Mouse (Mus musculus) left cerebral cortex, adult 2 months (tissue): ENCODE measurements around the gene Nme6. TPM values are rescaled to one million over a fixed set of nuclear protein-coding genes. Genes with fewer than 3 reads are reported as not detected.
"Not testable (repeated sequence)": the region's sequence is repeated elsewhere in the genome, so short reads cannot be mapped to it uniquely, and the experiment has no call there.

Source experiments
- DNase-seq, 2 experiments: peaks; one replicate each; pipeline ENCODE4 v3.0.0; 2021 to 2022; ENCODE audit warnings: low spot score in 2 of 2, mixed read lengths in 1 of 2; ENCODE audit errors: extremely low spot score in 1 of 2
- H3K27ac ChIP-seq: fragments of 200-600 bp; 2 replicates; pipeline ENCODE4 v1.8.1; 2022
- H3K4me3 ChIP-seq: fragments of 200-600 bp; 2 replicates; pipeline ENCODE4 v1.8.1; 2022
- CTCF ChIP-seq: fragments of 200-600 bp; IDR thresholded peaks from 2 replicates; pipeline ENCODE4 v1.8.1; 2022; ENCODE audit warnings: antibody characterized with exemption, mild to moderate bottlenecking, moderate library complexity
- intact Hi-C: fragments of 180-260 bp; cut with DNase I; formaldehyde crosslinking; loops from one replicate; pipeline ENCODE4 v1.15.1; 2025
- long read RNA-seq, 2 experiments: library from polyadenylated mRNA; stranded (forward); transcript quantifications; one replicate each; pipeline ENCODE4 v2.0.0; 2021; ENCODE audit warnings: borderline mapping rate in 2 of 2
- total RNA-seq, 2 experiments: library from RNA; stranded (reverse); gene quantifications; 2 replicates each; pipeline ENCODE4 v1.2.3; 2021

Nme6 gene
- total RNA-seq = 10 to 100 TPM; 10.6 to 11.2 TPM
- long read RNA-seq, experiment 1, partial matches to known transcripts = 1 of 4 reads
- long read RNA-seq, experiment 1, other reads (novel, unspliced or antisense) = 0 of 4 reads
- long read RNA-seq, experiment 2, partial matches to known transcripts = 2 of 6 reads
- long read RNA-seq, experiment 2, other reads (novel, unspliced or antisense) = 2 of 6 reads

DNA sequence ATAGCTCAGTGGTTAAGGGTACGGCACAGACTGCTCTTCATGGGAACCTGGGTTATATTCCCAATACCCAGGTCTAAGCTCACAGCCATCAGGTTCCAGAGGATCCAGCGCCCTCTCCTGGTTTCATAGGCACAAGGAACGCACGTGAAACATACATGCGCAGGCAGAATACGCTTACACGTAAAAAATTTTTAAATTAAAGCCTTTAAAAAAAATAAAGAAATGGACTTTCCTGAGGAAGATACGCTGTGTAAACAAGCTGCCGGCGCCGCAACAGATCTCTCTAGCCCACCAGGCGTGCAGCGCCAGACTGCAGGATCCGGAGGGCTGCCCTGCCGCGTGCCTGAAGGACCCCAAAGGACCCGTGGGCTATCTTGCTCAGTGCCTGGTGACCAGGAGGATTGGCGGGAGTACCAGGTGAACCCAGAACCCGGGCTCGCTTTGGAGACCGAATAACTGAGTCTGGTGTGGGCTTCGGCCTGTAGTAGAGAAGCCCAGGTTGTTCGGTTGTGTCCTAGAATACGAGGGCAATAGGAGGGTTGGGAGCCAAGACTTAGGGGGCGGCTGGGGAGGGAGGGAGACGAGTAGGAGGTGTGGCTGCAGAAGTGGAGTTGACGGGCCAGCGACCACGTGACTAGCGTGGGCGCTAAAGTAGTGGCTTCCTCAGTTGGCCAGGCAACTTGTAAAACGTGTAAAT, at the start of gene Nme6:
Gene Nme6, plus strand, starts transcription at position 359 of the 697 bp plus-strand sequence.
- intact Hi-C loops = loop anchor here (5.0 to 10.0 kb wide), 3 partner anchors 708 to 830 kb away; no protein-coding TSS in a partner anchor
- Histone ChIP-seq H3K27ac (peak within 1 kb of the TSS; percentile 93), H3K4me3 (peak within 1 kb of the TSS; percentile 64)
- TF ChIP-seq CTCF = peak; percentile 81
- peak; percentile 81 to 84 for DNase-seq

DNA sequence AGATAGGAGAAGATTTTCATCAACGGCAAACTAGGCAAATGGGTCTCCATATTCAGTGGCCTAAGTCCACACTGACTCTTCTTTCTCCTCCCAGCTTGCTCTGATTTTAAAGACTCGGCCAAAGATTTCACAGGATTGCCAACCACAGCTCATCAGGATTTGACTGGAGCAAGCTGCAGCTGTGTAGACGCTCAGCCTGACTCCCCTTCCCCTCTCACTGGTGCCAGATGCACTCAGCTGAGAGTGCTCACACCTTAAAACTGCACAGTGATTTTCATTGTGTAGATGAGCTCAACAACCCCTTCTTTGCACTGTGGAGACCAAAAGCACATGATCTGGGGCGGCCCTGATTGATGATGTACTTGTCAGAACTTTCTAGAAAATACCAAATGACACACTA, 42.0 kb upstream of the Nme6 start, which contains the start of gene Fbxw27:
Gene Fbxw27, minus strand, starts transcription at position 101 of the 400 bp plus-strand sequence.
- intact Hi-C loops, DNase-seq, H3K27ac ChIP-seq, H3K4me3 ChIP-seq: not testable (repeated sequence)

DNA sequence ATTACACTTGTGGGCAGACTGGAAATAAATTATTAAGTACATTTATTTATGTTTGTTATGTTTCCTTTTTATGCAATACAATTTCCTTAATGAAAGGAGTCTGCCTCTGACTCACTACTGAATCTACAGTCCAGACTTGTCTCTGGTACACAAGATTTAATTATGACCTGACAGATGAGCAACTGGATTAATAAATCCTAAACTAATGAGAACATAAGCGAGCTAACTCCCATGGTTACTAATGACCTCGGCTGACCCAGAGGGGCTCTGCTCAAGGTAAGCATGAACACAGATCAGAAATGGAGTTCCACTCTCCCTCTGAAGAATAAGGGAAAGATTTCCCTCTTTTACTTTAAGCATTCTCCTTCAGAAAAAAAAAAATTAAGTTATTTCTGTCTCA, 37.3 kb upstream of the Nme6 start:
- intact Hi-C loops = no loop called here

DNA sequence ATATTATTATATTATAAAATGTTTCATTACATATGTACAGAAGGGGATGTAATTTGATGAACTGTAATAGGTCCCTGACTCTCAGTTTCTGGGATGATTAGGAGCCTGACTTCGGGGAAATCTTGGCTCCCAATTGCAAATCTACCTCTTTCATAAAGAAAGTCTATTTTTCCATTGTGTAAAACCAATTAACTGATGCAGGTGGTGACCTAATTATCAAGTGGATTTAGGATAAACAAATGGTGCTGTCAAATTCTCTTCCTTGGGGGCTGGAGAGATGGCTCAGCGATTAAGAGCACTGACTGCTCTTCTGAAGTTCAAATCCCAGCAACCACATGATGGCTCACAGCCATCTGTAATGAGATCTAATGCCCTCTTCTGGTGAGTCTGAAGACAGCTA, 36.7 kb upstream of the Nme6 start:
- Histone ChIP-seq H3K4me3 (no peak overlapping the region), H3K27ac (no peak overlapping the region)
- intact Hi-C loops = no loop called here
- no peak for TF ChIP-seq CTCF
- DNase-seq = no peak

More for the DNA sequence above, 37.3 kb upstream of the Nme6 start:
- no peak for TF ChIP-seq CTCF
- no peak for DNase-seq
- no peak overlapping the region for H3K27ac ChIP-seq
- H3K4me3 ChIP-seq = no peak overlapping the region

DNA sequence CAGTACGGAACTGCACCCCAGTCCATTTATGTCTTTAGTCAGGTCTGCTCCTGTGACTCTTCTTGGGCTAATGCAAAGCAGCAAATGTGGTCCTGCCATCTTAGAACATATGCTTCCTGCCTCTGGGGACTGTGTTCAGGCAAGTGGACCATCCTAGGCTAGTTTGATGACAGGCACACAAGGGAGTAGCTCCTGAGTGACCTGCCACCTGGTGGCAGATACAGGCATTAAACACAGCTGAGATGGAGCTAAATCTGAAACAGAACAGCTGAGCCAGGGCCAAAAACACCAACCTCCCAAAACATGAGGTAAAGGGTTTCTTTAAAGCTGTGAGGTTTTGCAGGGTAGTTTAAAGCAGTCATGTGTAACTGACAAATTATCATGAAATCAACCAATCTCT, 34.5 kb upstream of the Nme6 start:
- no peak overlapping the region for H3K27ac ChIP-seq
- H3K4me3 ChIP-seq = no peak overlapping the region
- intact Hi-C loops = no loop called here
- peak; percentile 56 for TF ChIP-seq CTCF
- no peak for DNase-seq

DNA sequence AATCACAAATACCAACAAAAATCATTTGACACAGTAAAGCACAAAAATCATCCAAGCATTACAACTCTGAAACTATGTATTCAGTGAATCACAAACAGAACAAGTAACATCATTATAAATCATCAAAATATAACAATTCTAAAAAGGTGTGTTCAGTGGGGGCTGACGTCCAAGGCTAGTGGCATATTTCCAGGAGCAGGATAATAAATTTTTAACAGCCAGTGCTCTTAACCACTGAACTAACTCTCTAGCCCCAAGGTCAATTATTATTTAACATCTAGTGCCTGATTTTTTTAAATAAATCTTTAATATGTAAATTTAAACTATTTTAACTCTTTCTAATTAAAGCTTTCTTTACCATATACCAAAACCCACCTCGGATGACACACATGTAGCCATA, 27.0 kb upstream of the Nme6 start:
- intact Hi-C loops, H3K27ac ChIP-seq: not testable (repeated sequence)

DNA sequence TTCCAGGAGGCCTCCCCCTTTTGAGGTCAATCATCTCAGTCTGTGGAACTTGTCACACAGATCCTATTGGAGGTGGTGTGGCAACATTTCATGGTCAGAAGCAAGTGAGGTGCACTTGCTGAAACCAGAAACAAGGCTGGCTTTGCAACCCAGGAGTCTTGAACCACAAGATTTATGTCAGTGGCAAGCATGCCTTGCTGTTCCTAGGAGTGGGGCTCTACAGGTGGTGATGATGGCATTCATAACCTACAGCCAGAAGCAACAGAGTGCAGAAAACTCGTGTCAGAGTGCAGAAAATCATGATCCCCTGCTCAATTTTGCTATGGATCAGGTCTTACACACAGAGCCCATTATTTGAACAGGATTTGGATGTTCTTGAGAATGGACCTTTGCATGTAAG, 26.3 kb upstream of the Nme6 start:
- no peak overlapping the region for H3K27ac ChIP-seq
- H3K4me3 ChIP-seq = no peak overlapping the region
- no peak for TF ChIP-seq CTCF
- DNase-seq = no peak
- intact Hi-C loops = no loop called here

More for the DNA sequence above, 27.0 kb upstream of the Nme6 start:
- not testable (repeated sequence) for H3K4me3 ChIP-seq, DNase-seq

DNA sequence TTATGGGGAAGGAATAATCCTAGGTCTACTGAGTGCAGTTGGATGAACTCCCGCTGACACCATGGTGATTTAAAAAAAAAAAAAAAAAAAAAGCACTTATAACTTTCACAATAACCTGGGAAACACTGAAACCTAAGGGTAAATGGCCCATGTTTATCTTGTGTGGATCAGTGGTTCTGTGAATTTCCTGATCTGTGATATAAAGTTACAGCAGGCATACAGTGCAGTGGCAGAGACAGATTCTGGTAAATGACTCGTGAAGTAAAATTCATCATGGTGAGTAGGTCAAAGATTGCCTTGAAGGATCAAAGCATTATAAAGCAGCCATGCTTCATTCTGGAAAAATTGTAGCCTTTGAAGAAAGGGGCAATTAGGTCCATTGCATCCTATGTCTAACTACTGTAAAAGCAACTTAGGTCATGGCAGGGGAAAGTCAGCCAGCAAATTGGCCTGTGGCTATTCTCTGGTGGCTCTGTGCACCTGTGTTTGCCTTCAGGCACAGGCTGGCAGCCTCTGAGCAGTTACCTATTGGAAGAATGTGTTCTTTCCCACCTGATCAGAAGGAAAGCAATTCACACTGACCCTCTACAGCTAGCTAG, 25.8 kb upstream of the Nme6 start:
- no peak for TF ChIP-seq CTCF
- Histone ChIP-seq H3K4me3 (no peak overlapping the region), H3K27ac (no peak overlapping the region)
- DNase-seq = no peak
- intact Hi-C loops = no loop called here

DNA sequence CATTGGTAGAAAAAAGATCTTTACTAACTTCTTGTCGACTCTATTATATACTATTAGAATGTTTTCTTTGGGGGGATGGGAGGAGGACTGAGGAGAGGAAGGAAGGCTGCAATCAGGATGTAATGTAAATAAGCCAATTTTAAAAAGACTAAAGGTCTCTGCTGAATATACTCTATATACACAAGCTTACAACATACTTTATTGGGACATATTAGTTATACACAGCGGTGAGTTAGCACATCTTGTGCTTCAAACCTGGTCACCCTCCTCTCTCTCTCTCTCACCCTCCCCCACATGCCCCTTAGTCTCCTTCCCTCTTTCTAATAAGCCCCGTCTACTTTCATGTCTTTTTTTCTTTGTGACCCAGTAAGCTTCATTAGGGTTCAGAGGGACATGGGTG, 24.7 kb upstream of the Nme6 start:
- intact Hi-C loops = no loop called here
- H3K4me3 ChIP-seq = no peak overlapping the region
- DNase-seq = no peak
- TF ChIP-seq CTCF = no peak
- H3K27ac ChIP-seq = no peak overlapping the region

DNA sequence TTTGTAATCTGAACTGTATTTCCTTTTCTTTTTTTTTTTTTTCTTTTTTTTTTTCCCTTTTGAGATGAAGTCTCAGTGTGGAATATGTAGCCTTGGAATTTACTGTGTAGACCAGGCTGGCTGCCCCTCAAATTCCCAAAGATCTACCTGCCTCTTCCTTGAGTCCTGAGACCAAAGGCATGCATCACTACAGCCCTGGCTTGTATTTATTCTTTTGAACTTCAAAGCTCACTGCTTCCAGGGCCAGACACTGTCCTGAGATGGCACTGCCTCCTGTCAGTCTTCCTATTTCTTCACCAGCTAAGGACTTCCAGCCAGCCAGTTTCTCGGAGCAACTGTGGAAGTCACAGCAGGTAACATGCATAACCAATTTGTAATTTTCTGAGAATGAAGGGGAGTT, 20.6 kb upstream of the Nme6 start, which contains the start of gene Spink8:
Gene Spink8, plus strand, starts transcription at position 301 of the 400 bp plus-strand sequence.
- Histone ChIP-seq H3K27ac (no peak within 1 kb of the TSS), H3K4me3 (no peak within 1 kb of the TSS)
- DNase-seq = no peak
- intact Hi-C loops = no loop called here
- TF ChIP-seq CTCF = no peak

DNA sequence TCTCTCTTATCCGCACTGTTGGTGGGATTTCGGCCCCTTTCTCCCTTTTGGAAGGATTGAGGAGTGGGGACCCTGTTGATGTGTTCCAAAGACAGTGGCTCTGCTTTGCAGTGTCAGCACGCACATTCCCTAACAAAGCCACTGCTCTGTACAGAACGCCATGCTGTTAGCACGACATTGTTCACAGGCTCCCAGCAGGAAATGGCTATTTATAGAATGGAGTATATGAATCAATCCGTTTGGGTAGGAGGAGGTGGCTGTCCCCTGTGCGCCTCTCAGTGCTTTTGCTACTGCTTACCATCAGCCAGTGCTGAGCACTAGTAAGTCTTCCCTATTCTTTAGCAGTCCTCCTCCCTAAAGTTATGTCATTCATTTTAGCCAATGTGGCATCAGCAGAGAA, 19.1 kb upstream of the Nme6 start:
- intact Hi-C loops = no loop called here
- H3K4me3 ChIP-seq = no peak overlapping the region
- no peak overlapping the region for H3K27ac ChIP-seq
- no peak for TF ChIP-seq CTCF
- no peak for DNase-seq

DNA sequence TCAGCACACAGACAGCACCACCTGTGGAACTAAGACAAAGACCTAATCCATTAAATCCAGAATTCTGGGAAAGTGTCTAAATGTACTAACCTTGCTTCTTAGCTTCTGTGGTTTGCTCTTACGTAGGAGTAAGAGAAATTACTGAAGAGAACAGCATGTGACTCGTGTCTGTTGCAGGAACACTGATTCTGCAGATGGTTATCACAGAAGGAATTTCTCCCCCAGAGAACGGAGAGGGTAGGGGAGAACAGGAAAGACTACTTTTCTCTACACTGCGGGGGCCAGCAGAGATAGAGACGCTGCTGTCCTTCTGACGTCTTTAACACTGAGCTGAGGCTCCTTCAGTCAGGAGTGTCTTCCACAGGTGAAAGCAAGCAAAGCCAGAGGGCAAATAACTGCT, 16.2 kb upstream of the Nme6 start:
- Histone ChIP-seq H3K27ac (no peak overlapping the region), H3K4me3 (no peak overlapping the region)
- no peak for TF ChIP-seq CTCF
- no peak for DNase-seq
- intact Hi-C loops = no loop called here
